Mouse (Mus musculus): ENCODE data around the gene Frmd7. TPM values are rescaled to one million over a fixed set of nuclear protein-coding genes. Genes with fewer than 3 reads are reported as not detected.

Frmd7 gene
- total RNA-seq (2021): not detected
- long read RNA-seq, experiment 1: 0 reads
- long read RNA-seq, experiment 2: 0 reads

GRCm38 (mm10) chrX:50942610-50943009 is at the start of gene Frmd7:
Gene Frmd7, minus strand, starts transcription at chrX:50942710.
- no peak for DNase-seq
- intact Hi-C loops (cut with DNase I): no loop called here

GRCm38 (mm10) chrX:50991324-50991723 is 48.8 kb upstream of the Frmd7 start:
- no peak for DNase-seq
- intact Hi-C loops (cut with DNase I): no loop called here

- DNase-seq: no peak
- intact Hi-C loops (cut with DNase I): no loop called here
Observed at GRCm38 (mm10) chrX:50989940-50990339, 47.4 kb upstream of the Frmd7 start.

GRCm38 (mm10) chrX:50988581-50988980 is 46.1 kb upstream of the Frmd7 start:
- intact Hi-C loops (cut with DNase I): no loop called here
- no peak for DNase-seq

GRCm38 (mm10) chrX:50978428-50978827 is 35.9 kb upstream of the Frmd7 start:
- intact Hi-C loops (cut with DNase I): no loop called here
- no peak for DNase-seq

- DNase-seq: no peak
- intact Hi-C loops (cut with DNase I): no loop called here
Observed at GRCm38 (mm10) chrX:50972145-50972544, 29.6 kb upstream of the Frmd7 start.

- intact Hi-C loops (cut with DNase I): no loop called here
- no peak for DNase-seq
Observed at GRCm38 (mm10) chrX:50969907-50970306, 27.4 kb upstream of the Frmd7 start.

GRCm38 (mm10) chrX:50968157-50968932 is 25.8 kb upstream of the Frmd7 start:
- peak in 1 of 2 experiments; percentile 4 for DNase-seq
- intact Hi-C loops (cut with DNase I): no loop called here

GRCm38 (mm10) chrX:50965157-50965556 is 22.6 kb upstream of the Frmd7 start:
- no peak for DNase-seq
- intact Hi-C loops (cut with DNase I): no loop called here

- intact Hi-C loops (cut with DNase I): no loop called here
- no peak for DNase-seq
Observed at GRCm38 (mm10) chrX:50962955-50963354, 20.4 kb upstream of the Frmd7 start.

- intact Hi-C loops (cut with DNase I): no loop called here
- peak; percentile 70 to 76 for DNase-seq
Observed at GRCm38 (mm10) chrX:50948633-50949032, 6.1 kb upstream of the Frmd7 start.

- DNase-seq: no peak
- intact Hi-C loops (cut with DNase I): no loop called here
Observed at GRCm38 (mm10) chrX:50948116-50948515, 5.6 kb upstream of the Frmd7 start.

GRCm38 (mm10) chrX:50937117-50937516 is 5.4 kb downstream of the Frmd7 start:
- DNase-seq: no peak
- intact Hi-C loops (cut with DNase I): no loop called here

GRCm38 (mm10) chrX:50930309-50930708 is 12.2 kb downstream of the Frmd7 start:
- no peak for DNase-seq
- intact Hi-C loops (cut with DNase I): no loop called here

- DNase-seq: no peak
- intact Hi-C loops (cut with DNase I): no loop called here
Observed at GRCm38 (mm10) chrX:50926893-50927545, 15.5 kb downstream of the Frmd7 start.

GRCm38 (mm10) chrX:50924629-50925364 is 17.7 kb downstream of the Frmd7 start:
- intact Hi-C loops (cut with DNase I): no loop called here
- DNase-seq: peak in 1 of 2 experiments; percentile 29

GRCm38 (mm10) chrX:50918754-50919153 is 23.8 kb downstream of the Frmd7 start:
- DNase-seq: no peak
- intact Hi-C loops (cut with DNase I): no loop called here

- intact Hi-C loops (cut with DNase I): no loop called here
- no peak for DNase-seq
Observed at GRCm38 (mm10) chrX:50917389-50917788, 25.1 kb downstream of the Frmd7 start.

GRCm38 (mm10) chrX:50909915-50910314 is 32.6 kb downstream of the Frmd7 start:
- no peak for DNase-seq

GRCm38 (mm10) chrX:50903497-50903896 is 39.0 kb downstream of the Frmd7 start:
- intact Hi-C loops (cut with DNase I): no loop called here
- no peak for DNase-seq

More at GRCm38 (mm10) chrX:50909915-50910314, 32.6 kb downstream of the Frmd7 start:
- intact Hi-C loops (cut with DNase I): no loop called here

- intact Hi-C loops (cut with DNase I): loop anchor here (10.0 kb wide), 1 partner anchor 213 kb away; no protein-coding TSS in a partner anchor
- DNase-seq: no peak
Observed at GRCm38 (mm10) chrX:50887999-50888398, 54.5 kb downstream of the Frmd7 start.

All from heart, postnatal 14 days (tissue).